Mouse (Mus musculus) testis, adult 2 months (tissue): ENCODE measurements around the gene Daxx.

Experiments used
- CTCF ChIP-seq: fragments of 200-500 bp; IDR thresholded peaks from 2 replicates; pipeline ENCODE4 v1.5.1; 2012; ENCODE audit warnings: low read depth, mild to moderate bottlenecking, inconsistent platforms, low read length, moderate library complexity; ENCODE audit not compliant: control insufficient read depth, insufficient read depth, insufficient replicate concordance
- POLR2A ChIP-seq: fragments of 200-500 bp; IDR thresholded peaks from 2 replicates; pipeline ENCODE4 v1.6.1; 2012; ENCODE audit warnings: low read depth, mild to moderate bottlenecking, inconsistent platforms, low read length, moderate library complexity; ENCODE audit not compliant: control insufficient read depth

DNA sequence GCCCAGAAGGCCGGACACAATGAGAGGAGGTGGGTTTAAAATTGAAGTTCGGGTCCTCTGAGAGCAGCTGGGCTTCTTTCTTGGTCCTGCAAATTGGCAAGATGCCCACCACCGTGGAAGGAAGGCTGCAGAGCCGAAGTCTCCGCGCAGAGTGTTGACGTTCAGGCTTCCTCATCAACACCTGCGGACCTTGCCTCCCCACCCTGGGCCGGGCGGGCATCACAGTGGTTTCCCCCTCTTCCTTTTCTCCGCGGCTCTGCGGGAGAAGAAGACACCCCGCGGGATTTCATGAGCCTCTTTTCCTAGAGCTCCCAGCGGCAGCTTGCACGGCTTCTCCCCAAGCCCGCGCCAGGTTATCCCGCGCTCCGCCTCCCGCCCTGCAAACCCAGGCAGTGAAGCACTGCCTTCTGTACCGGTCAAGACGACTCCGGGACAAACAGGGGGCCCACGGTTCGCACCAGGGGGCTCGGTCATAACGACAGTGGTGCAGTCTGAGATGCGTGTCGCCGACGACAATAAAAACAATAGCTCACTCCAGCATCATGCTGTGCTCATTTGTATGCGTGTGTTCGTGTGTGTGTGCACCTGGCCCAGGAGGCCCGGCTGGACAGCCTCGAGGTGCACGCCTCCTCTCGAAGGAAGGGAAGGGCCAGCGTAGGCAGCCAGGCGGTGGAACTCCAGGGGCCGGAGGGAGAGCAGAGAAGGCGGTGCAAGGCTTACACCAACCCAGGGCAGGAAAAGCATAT is 710 bp upstream of the Daxx start:
- TF ChIP-seq POLR2A (no peak), CTCF (no peak)
